Mouse (Mus musculus) left cerebral cortex, adult 18-20 months (tissue): ENCODE results near the gene Nr1i3. TPM values are rescaled to one million over a fixed set of nuclear protein-coding genes. Genes with fewer than 3 reads are reported as not detected.
"Not testable (repeated sequence)": the region's sequence is repeated elsewhere in the genome, so short reads cannot be mapped to it uniquely, and the experiment has no call there.

Source experiments
- DNase-seq, 2 experiments: peaks; one replicate each; pipeline ENCODE4 v3.0.0; 2021 to 2022; ENCODE audit warnings: low spot score in 2 of 2, mixed read lengths in 1 of 2
- total RNA-seq, 2 experiments: library from RNA; stranded (reverse); gene quantifications; 2 replicates each; pipeline ENCODE4 v1.2.3; 2021

Nr1i3 gene
- total RNA-seq, 2 experiments from 2014 or later, result 0.12 to 0.14 TPM

DNA sequence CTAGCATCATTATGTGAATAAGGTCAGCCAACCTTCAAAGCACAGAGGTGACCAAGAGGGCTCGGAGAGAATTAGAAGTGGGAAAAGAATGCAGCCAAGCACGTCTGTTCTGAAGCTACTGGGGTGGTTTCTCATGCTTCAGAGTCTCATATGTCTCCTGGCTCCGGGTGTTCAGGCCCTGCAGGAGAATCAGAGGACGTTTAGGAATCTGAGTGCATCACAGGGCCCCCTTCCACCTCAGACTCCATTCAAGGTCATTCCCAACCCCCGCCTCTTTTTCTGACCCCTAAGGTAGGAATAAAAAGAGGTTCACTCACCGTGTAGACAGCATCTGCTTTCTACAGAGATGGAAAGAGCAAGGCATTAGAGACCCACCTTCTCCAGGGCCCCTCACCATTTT is 16.0 kb downstream of the Nr1i3 start:
- DNase-seq, result no peak

DNA sequence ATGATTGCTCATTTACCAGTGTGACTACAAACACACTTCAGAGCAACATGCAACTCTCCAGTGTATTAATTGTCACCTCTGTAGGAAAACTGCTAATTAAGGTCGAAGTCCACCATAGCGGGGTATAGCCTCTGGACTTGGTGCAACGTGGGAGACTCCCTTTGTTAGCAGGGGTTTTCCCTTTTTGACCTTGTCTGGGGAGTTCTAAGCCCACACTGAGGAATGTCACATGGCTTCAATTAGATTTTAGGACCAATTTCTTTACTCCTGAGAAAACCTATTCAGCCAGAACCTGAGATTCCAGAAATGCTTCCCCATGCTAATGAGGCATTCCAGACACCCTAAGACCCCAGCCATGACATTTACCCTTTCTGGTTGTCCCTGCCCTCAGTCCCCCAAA is 16.4 kb downstream of the Nr1i3 start:
- no peak for DNase-seq

DNA sequence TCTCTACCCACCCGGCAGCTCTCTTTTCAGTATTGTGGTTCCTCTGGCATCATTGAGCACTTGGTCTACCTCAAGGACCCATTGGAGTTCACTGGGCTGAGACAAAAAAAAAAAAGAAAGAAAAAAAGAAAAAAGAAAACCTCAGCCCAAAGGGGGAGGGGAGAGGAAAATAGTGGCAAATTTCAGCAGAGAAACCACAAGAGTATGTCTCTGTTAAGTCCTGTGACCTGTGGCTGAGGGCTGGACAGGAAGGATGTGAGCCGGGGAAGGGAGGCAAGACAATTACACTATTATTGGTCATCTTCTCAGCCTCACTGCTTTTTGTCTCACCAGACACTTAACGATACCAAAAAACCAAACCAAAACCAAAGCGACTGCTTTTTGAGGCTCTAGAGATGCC is 18.1 kb downstream of the Nr1i3 start:
- DNase-seq, result no peak

DNA sequence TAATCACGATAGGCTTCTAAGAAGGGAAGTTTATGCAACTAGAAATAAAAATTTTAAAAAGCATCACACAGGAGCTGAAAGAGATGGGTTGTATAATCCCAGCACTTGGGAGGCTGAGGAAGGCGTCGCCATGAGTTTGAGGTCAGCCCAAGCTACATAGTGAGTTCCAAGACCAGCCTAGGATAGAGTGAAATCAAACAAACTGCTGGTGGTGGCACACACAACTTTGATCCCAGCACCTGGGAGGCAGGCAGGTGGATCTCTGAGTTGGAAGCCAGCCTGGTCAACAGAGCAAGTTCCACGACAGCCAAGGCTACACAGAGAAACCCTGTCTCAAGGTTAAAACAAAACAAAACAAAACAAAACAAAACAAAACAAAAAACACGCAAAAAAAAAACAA is 18.6 kb downstream of the Nr1i3 start:
- no peak for DNase-seq

DNA sequence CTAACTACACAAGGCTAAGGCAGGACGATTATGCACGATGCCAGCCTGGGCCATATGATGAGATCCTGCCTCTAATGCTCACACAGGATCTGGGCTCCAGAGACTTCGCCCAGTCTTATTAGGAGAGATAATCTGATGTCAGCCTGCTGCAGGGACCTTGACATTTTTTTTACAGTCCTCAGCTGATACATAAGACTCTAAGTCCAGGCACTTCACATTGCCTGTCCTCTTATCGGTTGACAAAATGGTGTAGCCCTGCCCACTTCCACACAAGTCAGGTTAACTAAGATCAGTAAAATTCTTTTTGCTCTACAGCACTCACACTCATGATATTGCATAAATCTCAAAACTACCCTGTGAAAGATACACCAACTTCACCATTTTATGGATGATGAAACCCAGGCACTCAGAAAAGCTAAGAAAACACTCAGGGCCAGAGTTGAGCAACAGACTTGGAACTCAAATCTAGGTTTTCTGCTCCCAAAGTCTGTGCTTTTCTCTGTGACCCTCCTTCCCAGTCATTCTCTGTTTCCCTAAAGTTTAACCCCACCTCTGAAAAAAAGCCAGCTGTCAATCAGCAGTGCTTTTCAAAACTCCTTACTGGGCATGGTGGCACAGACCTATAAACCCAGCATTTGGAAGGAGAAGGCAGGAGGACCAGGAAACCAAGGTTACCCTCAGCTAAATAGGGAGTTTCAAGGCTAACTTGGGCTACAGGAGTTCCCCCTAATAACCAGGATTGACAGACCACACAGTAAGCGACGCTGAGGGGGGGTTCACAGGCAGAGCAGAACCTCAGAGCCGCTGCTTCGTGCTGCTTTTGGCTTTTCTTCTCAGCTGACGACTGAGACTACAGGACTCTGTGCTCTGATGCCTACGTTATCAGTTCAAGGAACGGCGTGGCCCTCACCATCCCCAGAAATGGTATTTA is 19.3 kb downstream of the Nr1i3 start:
- no peak for DNase-seq

DNA sequence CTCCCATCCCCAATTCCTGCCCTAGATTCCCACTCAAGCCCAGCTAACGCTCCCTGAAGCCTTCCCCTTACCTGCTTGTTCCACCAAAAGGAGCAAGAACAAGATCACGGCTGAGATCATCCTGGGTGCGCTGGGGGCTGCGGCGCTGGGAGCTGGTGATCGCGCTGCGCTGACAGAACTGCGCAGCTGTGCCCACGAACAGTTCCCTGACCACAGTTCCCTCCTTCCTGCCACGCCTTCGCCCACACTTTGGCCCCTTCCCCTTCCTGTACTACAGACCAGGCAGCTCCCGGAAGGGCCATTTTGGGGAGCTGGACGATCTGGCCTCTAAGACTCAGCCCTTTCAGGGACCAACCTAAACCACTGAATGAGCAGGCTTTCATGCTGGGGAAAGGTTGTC is 20.4 kb downstream of the Nr1i3 start, which contains the start of gene Fcer1g:
Gene Fcer1g (minus strand): TSS at position 240 of the 400 bp plus-strand sequence.
- DNase-seq, result no peak

DNA sequence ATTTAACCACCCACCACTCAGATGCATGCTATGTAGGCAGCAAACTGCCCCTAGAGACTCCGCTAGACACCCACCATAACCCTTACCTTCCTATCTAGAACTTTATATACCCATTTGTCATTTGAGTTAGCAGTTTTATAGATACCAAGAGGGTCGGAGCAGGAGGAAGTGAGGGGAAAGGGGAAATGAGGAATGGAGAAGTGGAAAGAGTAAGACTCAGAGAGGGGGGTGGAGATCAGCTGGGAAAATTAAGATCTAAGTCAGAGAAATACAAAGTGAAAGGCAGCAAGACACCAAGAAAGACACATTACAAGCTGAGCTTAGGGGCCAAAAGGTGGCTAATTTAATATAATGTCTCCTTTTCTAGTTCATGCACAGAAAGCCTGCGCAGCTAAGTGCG is 20.8 kb downstream of the Nr1i3 start:
- DNase-seq, result no peak

DNA sequence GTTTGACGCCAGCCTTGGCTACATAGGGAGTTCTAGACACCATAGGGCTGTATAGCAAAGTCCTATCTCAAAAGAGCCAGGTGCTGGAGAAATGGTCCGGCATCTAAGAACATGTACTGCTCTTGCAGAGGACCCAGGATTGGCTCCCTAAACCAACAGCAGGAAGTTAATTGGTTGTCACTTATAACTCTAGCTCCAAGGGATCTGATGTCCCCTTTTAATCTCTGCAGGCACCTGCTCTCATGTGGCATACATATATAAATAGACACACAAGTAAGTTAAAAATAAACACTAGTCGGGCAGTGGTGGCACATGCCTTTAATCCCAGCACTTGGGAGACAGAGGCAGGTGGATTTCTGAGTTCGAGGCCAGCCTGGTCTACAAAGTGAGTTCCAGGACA is 22.0 kb downstream of the Nr1i3 start:
- no peak for DNase-seq

DNA sequence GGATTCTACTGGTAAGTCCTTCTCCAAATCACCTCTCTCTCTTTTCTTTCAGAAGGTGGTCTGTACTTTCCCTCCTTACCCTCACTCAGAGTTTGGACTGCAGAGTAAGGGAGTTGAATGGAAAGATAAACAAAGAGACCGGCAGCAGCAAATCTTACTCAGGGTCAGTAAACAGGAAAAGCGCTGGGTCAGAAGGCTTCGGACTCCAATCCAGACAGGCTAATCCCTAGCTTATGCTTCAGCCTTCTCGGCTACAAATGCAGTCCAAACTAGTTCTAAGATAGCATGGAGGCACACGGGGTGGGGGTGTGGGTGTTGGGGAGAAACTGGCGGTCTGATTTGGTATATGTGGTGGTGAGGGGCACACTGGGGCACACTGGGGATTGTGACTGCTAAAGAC is 23.7 kb downstream of the Nr1i3 start:
- no peak for DNase-seq

DNA sequence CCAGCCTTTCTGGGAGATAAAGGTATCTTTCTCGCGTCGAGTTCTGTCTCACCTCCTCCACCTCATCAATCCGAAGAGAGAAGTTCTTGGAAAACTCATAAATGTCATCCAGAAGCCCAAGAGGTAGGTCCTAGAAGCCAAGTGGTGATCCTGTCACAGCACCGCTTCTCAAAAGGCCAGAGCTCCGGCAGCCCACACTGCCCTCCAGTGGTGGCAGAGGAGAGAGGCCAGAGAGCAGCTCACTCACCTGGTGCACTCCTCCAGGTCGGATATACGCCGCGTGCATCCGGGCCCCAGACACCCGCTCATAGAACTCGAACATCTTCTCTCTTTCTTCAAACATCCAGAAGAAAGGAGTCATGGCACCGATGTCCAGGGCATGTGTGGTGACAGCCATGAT is 24.7 kb downstream of the Nr1i3 start:
- DNase-seq, result peak; percentile 53 to 55

DNA sequence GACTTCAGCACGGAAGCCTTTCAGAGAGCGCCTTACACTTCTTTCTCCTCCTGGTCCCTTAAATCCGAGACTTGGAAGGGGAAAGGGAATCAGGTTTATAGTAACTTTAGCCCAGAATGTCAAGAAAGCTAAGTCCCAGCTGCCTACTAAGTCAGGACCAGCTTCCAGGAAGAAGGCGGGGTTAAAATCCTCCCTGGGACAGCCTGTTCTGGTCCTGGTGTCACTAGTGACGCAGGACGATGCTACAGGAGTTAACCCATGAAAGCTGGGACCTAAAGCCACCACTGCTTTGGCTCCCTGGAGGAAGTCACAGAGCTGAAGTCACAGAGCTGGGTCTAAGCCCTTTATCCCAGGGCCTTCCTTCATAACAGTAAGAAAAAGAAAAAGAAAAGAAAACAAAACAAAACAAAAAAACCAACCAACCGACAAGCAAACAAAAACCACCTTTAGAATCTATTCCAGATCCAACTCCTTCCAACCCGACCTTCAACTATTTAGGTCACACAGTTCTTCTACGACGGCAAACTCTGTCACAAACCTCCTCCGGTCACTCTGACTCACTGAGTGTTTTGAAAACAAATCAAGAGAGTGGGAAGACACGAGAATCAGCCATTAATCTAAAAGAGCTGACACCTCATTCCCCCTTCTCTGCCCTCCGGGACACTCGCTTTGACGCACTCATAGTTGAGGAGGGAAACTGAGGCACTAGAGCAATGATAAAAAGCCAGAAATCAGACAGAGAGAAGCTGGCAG is 26.4 kb downstream of the Nr1i3 start:
- no peak for DNase-seq

DNA sequence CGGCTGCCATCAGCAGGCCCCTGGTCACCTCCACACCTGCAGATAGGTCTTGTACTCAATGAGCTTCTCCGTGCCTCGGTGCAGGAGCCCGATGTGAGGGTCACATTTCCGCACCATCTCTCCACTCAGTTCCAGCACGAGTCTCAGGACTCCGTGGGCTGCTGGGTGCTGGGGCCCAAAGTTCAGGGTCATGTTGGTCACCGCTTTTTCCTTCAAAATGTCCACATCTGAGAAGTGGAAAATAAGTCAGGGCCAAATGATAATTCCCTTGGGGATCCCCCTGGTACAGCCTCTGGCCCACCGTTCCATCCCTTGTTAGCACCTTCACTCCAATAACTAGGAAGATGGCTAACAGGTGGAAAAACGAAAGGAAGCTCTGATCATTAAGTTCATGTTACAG is 27.1 kb downstream of the Nr1i3 start:
- DNase-seq, result no peak

DNA sequence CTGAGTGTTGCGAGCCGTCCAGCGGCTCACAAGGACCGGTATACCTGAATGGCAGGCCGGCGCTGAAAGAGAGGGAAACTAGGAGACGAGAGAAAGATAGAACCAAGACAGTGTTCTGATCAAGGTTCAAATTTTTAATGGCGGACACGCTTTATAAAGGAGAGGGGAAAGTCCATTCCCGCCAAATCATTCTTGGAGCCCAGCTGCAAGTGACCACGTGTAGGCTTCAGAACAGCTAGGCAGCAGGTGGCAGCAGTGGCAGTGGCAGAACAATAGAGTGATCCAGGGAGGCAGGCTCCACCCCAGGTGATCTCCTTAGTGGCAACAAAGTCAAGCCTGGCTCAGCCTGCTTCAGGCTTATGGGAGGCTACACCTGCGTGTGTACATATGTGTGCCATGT is 28.2 kb downstream of the Nr1i3 start:
- DNase-seq, result not testable (repeated sequence)

DNA sequence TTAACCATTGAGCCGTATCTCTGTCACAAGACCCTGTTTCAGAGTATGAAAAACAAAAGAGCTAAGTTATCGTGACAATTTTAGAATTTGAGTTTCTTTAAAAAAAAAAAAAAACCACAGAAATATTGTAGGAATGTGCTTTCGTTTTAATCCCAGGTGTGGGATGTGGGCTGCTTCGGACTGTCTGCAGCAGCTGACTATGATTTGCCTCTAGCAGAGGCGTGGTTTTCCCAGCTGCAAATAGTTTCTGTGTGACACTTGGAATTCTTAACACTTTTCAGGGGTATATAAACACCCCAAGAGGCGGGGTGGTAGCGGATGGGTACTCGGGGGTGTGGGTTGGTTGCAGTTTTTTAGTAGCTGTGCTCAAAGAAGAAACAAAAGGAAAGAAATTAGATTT is 31.6 kb downstream of the Nr1i3 start:
- no peak for DNase-seq

DNA sequence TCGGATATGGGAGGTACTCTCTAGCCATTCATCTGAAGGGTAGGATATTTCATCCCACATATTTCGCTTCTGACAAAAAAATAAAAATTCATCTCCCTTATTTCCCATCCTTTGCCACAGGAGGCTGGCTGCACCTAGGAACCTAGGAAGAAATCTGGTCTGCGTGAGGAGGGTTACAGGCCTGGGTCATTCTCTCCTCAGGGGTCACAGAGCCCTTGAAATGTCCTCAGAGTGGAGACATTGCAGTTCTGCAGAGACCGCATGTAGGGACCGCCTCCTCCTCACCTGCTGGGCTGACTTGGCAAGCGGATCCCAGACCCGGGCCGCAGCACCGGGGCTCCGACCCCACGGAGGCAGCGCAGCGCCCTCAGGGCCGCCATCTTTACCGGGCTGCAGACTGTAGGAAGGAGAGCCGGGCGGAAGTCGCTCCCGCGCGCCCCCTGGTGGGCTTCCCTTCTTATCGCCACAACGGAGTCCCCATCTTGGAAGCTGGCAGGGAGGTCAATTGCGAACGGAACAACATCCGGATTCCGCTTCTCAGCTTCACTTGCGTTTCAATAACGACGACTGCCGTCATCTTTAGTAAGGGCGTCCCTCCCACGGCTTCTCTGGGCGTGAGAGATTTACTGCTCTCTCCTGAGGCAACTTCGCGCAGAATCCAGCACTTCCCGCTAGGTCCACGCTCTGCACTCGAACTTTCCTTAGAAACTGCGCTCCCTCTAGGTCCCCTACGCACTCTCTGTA is 33.1 kb downstream of the Nr1i3 start:
- peak; percentile 98 for DNase-seq

DNA sequence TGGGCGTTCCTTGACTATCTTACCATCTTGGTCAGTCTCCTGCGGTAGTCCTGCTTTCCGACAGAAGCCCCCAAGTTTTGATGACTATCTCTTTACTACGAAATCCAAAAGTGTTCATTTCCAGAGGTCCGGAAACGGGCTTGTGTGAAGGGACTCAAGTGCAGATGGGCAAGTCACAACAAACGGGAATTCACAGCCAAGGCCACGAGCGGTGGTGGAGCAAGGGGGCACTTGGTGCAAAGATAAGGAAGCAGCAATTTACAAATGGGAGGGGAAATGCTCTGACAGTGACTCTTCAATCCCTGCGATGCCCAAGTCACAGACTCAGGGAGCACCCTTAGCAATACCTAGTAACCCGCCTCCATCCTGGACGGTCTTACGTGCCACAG is 33.7 kb downstream of the Nr1i3 start:
- DNase-seq, result no peak

DNA sequence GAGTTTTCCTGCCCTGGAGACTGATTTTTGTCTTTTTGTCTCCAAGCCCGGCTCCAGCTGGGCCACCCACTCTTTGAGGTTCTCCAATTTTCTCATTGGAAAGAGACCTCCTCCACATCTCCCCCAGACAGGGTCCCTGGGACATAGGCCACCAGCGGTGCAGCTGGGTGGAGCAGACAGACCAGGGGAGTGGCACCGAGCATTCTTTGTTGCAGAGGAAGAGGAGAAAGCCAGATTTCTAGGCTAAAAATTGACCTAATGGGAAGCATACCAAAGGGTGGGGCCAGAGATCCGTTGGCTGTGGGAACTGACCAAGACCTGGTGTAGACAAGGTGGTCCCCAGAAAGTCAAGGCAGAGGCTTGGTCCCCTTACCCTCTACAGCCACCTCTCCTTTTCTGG is 34.1 kb downstream of the Nr1i3 start:
- DNase-seq, result no peak

DNA sequence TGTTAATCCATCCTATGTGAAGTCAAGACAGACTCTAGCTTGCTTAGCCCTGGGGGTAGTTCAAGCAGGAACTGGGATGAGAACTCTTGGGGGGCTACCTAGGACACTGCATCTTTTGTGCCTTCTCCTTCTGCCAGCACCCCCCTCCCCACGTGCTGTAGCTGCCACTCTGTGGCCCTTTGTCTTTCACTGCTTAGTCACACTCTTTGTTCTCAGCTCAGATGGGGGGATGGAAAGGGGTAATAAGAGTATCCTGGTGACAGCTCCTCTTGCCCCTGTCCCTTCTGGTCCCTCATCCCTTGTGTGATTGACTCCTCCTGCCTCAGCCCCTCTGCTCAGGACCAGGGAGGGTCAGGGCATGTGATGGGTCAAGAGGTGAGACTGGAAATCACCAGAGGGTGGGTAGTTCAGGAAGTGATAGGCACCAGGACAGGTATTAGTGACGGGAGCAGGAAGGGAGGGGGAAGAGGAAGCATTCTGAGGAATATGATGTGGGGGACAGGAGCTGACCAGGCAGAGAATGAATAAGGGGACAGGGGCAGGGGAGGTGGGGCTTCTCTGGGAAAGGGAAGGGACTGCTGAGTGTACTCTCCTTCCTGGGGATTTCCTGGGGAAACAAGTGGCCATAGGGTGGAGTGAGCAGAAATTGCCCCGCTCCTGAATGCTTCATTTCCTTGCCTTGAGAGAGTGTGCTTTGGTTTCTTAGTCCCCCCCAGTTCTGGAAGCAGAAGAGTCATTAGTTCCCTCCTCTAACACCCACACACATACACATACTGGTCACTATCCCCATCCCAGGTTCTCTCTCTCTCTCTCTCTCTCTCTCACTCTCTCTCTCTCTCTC is 34.8 kb downstream of the Nr1i3 start:
- no peak for DNase-seq

DNA sequence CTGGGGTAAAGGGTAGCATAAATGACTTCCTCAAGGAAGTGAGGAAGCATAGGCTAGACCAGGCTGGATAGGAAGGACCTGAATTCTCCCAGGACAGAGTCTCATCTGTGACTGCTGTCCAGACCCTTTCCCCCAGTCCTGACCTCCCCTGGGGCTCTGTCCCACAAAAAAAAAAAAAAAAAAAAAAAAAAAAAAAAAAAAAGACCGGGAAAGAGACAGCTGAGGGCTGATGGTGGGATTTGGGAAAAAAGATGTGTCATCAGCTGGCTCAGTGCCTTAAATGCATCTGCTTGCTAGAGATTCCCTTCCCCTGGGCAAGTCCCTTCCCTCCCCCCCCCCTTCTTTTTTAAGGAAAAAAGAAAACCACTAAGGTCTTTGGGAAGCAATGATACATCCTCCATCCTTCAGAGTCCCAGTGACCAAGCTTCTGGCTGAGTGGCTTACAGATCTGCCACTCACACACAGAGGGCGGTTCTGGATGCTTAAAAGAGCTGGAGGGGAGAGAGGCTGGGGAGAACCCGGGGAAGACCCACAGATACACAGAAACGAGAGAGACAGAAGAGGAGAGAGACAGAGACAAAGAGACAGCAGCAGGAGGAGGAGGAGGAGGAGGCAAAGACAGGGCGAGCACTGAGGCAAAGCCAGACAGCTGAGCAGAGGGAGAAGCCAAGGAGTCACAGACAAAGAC is 36.3 kb downstream of the Nr1i3 start, which contains the start of gene Adamts4:
Gene Adamts4 (plus strand): TSS at position 509 of the 688 bp plus-strand sequence.
- DNase-seq, result peak in 1 of 2 experiments; percentile 51
